Mouse (Mus musculus) CH12F3 (cell line): ENCODE measurements around the gene Akr1cl.

Experiments
- in situ Hi-C: fragments of 300-500 bp; cut with MboI; formaldehyde crosslinking; loops from 2 replicates; pipeline ENCODE4 v1.14.3; 2020; ENCODE audit warnings: low sequenced_read_pairs

Akr1cl gene

GRCm38 (mm10) chr1:64993206-64993605, 39.4 kb downstream of the Akr1cl start:
- in situ Hi-C loops, result no loop called here

GRCm38 (mm10) chr1:64988176-64988575, 44.4 kb downstream of the Akr1cl start:
- in situ Hi-C loops, result loop anchor here (10.0 kb wide), 1 partner anchor 273 kb away; no protein-coding TSS in a partner anchor

DNA sequence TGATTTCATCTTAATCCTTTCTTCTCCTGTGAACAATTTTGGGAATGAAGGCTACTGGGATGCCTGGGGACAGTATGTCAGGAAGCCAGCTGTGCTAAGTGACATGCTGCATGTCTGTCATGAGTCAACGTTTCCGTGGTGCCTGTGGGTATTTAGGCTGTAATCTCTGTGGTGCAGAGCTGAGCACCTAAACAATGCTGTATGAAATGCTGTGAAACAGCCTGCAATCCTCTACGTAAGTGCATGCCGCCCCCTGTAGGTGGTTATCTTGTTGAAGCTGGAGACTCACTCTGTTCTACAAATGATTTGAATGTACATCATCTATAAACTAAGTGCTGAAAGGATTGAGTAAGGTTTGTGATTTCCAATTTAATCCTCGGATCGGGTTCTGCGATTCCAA, 46.4 kb downstream of the Akr1cl start:
- in situ Hi-C loops, result loop anchor here (10.0 kb wide), 1 partner anchor 271 kb away; no protein-coding TSS in a partner anchor

DNA sequence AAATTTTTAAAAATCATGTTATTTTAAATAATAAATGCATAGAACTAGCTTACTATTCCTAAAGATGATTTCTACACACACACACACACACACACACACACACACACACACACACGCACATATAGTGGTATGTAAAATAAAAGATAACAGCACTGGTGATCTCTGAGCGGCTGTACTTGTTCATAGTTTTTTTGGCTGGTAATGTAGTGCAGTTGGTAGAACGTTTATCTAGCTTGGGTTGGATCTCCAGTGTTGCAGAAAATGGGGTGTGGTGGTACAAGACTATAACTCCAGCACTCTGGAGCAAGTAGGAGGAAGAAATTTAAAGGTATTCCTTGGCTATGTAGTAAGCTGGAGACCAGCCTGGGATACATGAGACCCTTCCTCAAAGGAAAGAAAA, 49.3 kb downstream of the Akr1cl start:
- in situ Hi-C loops, result loop anchor here (10.0 kb wide), 1 partner anchor 268 kb away; no protein-coding TSS in a partner anchor

DNA sequence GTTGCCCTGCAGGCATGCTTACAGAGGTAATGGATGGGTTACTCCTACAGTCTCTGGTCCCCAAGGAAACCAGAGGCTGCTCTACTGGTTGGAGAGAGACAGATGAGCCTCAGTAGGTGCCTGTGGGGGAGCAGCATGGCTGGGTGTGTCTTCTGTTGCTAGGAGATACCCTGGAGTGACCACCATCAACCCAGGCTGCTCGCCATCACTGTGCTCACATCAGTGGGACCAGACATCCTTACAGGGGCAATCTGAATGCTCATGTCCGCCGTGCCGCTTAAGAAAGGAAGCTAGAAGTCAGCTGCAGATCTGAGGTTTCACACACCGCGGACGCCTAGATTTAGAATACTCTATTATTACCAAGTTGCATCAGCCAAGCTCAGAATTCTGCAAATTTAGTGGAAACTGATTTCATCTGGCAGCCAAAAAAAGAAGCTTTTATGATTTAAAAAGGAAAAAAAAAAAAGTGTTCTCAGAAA, 54.2 kb downstream of the Akr1cl start:
- in situ Hi-C loops, result no loop called here

DNA sequence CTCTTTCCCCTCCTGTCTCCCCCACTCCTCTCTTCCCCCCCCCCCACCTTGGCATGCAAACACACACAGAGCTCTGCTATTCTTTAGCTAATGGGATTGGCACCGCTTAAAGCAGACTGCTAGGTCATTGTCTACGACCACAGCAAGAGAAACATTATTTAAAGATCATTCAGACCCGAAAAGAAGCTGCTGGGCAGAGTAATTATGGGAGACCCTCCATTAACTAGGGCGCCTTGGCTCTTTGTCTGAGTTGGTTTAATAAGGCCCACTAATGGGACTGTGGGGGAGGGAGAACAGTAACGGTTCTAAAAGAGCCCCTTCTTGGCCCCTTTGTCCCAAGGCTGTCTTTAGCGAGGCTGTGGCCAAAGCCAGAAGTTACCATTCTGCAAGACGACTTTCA, 57.2 kb downstream of the Akr1cl start:
- in situ Hi-C loops, result no loop called here

- in situ Hi-C loops, result no loop called here
Observed at GRCm38 (mm10) chr1:64970685-64971084, 61.9 kb downstream of the Akr1cl start.
